Mouse (Mus musculus) retina, adult 2 months (tissue): ENCODE data around the gene Pgm1.

Experiments used
- DNase-seq: peaks from one replicate; pipeline ENCODE4 v3.0.0-alpha.2; 2012; ENCODE audit warnings: low read depth, low spot score

Pgm1 gene

GRCm38 (mm10) chr4:100011563-100011962 is 82.3 kb downstream of the Pgm1 start:
- DNase-seq = no peak

- no peak for DNase-seq
Observed at GRCm38 (mm10) chr4:100012361-100013035, 83.3 kb downstream of the Pgm1 start.

- no peak for DNase-seq
Observed at GRCm38 (mm10) chr4:100027773-100028172, 98.6 kb downstream of the Pgm1 start.

GRCm38 (mm10) chr4:100028641-100029040 is 99.4 kb downstream of the Pgm1 start:
- peak; percentile 40 for DNase-seq

- DNase-seq = no peak
Observed at GRCm38 (mm10) chr4:100031270-100031669, 102.1 kb downstream of the Pgm1 start.

- no peak for DNase-seq
Observed at GRCm38 (mm10) chr4:100032608-100033007, 103.4 kb downstream of the Pgm1 start.

- DNase-seq = no peak
Observed at GRCm38 (mm10) chr4:100033944-100034343, 104.7 kb downstream of the Pgm1 start.

- no peak for DNase-seq
Observed at GRCm38 (mm10) chr4:100034971-100035370, 105.8 kb downstream of the Pgm1 start.

- DNase-seq = no peak
Observed at GRCm38 (mm10) chr4:100035919-100036554, 106.8 kb downstream of the Pgm1 start.
